Mouse (Mus musculus) midbrain, embryonic 10.5 days (tissue): ENCODE measurements around the gene Stac3. TPM values are rescaled to one million over a fixed set of nuclear protein-coding genes. Genes with fewer than 3 reads are reported as not detected.

ENCODE experiments used
- DNase-seq: peaks from one replicate; pipeline ENCODE4 v3.0.0-alpha.2; 2017; ENCODE audit warnings: low spot score
- H3K27ac ChIP-seq: fragments of 300-500 bp; sonication (generic); replicated peaks from 2 replicates; pipeline ENCODE4 v1.5.1; 2016; ENCODE audit warnings: mild to moderate bottlenecking
- H3K27me3 ChIP-seq: fragments of 300-500 bp; sonication (generic); 2 replicates; pipeline ENCODE4 v1.6.1; 2016; ENCODE audit warnings: low read depth, mild to moderate bottlenecking; ENCODE audit not compliant: poor library complexity, severe bottlenecking
- H3K36me3 ChIP-seq: fragments of 300-500 bp; sonication (generic); 2 replicates; pipeline ENCODE4 v1.6.1; 2016; ENCODE audit warnings: mild to moderate bottlenecking, moderate library complexity
- H3K4me1 ChIP-seq: fragments of 300-500 bp; sonication (generic); 2 replicates; pipeline ENCODE4 v1.6.1; 2016
- H3K4me3 ChIP-seq: fragments of 300-500 bp; sonication (generic); 2 replicates; pipeline ENCODE4 v1.5.1; 2016; ENCODE audit warnings: mild to moderate bottlenecking, moderate library complexity
- H3K9me3 ChIP-seq: fragments of 300-500 bp; sonication (generic); replicated peaks from 2 replicates; pipeline ENCODE4 v1.6.1; 2016; ENCODE audit warnings: mild to moderate bottlenecking
- WGBS: fragments of 180-500 bp; shearing (Covaris S2); methylation state at CpG from one replicate; pipeline ENCODE4 v1.1.7; 2016; 5-methylcytosine and 5-hydroxymethylcytosine counted together
- polyA plus RNA-seq: library from polyadenylated mRNA; unstranded; fragments of >200 nt; fragmentation: Nextera tagmentation; extraction: Ambion mirVana; gene quantifications from 2 replicates; pipeline ENCODE4 v1.2.1, GENCODE M21; 2016

The Stac3 gene
- polyA plus RNA-seq, 1 experiment from 2014 or later: 0.62 TPM

GRCm38 (mm10) chr10:127511634-127512306, 10.3 kb downstream of the Stac3 start:
- Histone ChIP-seq H3K9me3 (no peaks in the 10 kb centered on the region), H3K4me1 (peaks cover 92% of the 10 kb centered on the region), H3K27ac (peak overlapping the region; percentile 89), H3K36me3 (peaks cover under 1% of the 10 kb centered on the region; the same call in 1 of the 2 replicates), H3K27me3 (peaks cover 100% of the 10 kb centered on the region), H3K4me3 (peak overlapping the region; percentile 62)
- peak; percentile 77 for DNase-seq
- under 1% methylated on average over 46 of the region's 46 CpGs for WGBS

- 3% methylated on average over 7 of the region's 7 CpGs for WGBS
- Histone ChIP-seq H3K4me1 (peaks cover 97% of the 10 kb centered on the region), H3K27me3 (peaks cover 100% of the 10 kb centered on the region), H3K9me3 (no peaks in the 10 kb centered on the region), H3K36me3 (peaks cover 5% of the 10 kb centered on the region; the same call in 1 of the 2 replicates), H3K27ac (peak overlapping the region; percentile 89), H3K4me3 (peak overlapping the region; percentile 62)
- no peak for DNase-seq
These were observed 10.8 kb downstream of the Stac3 start for GRCm38 (mm10) chr10:127512307-127512666.

DNA sequence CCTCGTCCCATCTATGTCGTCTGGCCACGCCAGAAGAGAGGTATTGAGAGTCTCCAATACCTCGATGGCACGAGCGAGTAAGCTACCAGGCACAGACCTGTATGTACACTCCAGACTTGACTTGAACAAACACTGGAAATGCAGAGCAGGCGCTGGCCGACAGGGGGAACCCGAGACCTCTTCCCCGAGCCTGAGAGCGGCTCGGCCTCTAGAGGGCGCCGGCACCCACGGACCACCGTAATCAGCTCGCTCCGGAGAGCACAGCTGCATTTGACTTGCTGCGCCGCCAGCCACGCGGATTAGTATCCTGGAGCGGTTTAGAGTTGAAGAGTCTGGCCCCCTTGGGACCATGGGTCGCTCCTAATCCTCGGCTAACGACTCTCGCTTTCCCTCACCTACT, 11.3 kb downstream of the Stac3 start:
- H3K27ac ChIP-seq: peak overlapping the region; percentile 89
- H3K4me3 ChIP-seq: peak overlapping the region; percentile 62
- H3K27me3 ChIP-seq: peaks cover 100% of the 10 kb centered on the region
- under 1% methylated on average over 27 of the region's 27 CpGs for WGBS
- peak; percentile 97 for DNase-seq
- H3K36me3 ChIP-seq: peaks cover 10% of the 10 kb centered on the region
- peaks cover 100% of the 10 kb centered on the region for H3K4me1 ChIP-seq
- H3K9me3 ChIP-seq: 0 out of 2 replicates have a peak, but pooled peaks cover 3% of the 10 kb centered on the region

- H3K4me1 ChIP-seq: peaks cover 99% of the 10 kb centered on the region
- H3K36me3 ChIP-seq: peaks cover 18% of the 10 kb centered on the region
- peak; percentile 67 for DNase-seq
- WGBS: under 1% methylated on average over 16 of the region's 16 CpGs
- peaks cover 100% of the 10 kb centered on the region for H3K27me3 ChIP-seq
- H3K9me3 ChIP-seq: 0 out of 2 replicates have a peak, but pooled peaks cover 8% of the 10 kb centered on the region
- H3K4me3 ChIP-seq: peak overlapping the region; percentile 62
- H3K27ac ChIP-seq: peak overlapping the region; percentile 89
These were observed 12.1 kb downstream of the Stac3 start for GRCm38 (mm10) chr10:127513501-127514091.

- 0 out of 2 replicates have a peak, but pooled peaks cover 8% of the 10 kb centered on the region for H3K9me3 ChIP-seq
- WGBS: 8% methylated on average over 13 of the region's 13 CpGs
- H3K36me3 ChIP-seq: peaks cover 24% of the 10 kb centered on the region
- H3K4me3 ChIP-seq: peak overlapping the region; percentile 62
- no peak for DNase-seq
- peaks cover 100% of the 10 kb centered on the region for H3K27me3 ChIP-seq
- H3K27ac ChIP-seq: peak overlapping the region; percentile 89
- peaks cover 94% of the 10 kb centered on the region for H3K4me1 ChIP-seq
These were observed 12.7 kb downstream of the Stac3 start for GRCm38 (mm10) chr10:127514111-127514698.

- H3K36me3 ChIP-seq: peaks cover 30% of the 10 kb centered on the region
- H3K4me3 ChIP-seq: peak within 1 kb of the TSS; percentile 62
- H3K27ac ChIP-seq: peak within 1 kb of the TSS; percentile 89
- peaks cover 100% of the 10 kb centered on the region for H3K27me3 ChIP-seq
- DNase-seq: no peak
- 4% methylated on average over 6 of the region's 6 CpGs for WGBS
- H3K4me1 ChIP-seq: peaks cover 90% of the 10 kb centered on the region
- H3K9me3 ChIP-seq: 0 out of 2 replicates have a peak, but pooled peaks cover 9% of the 10 kb centered on the region
These were observed 13.3 kb downstream of the Stac3 start, which contains the start of gene Ndufa4l2 for GRCm38 (mm10) chr10:127514764-127515163. Gene Ndufa4l2, plus strand, starts transcription at chr10:127514967.

DNA sequence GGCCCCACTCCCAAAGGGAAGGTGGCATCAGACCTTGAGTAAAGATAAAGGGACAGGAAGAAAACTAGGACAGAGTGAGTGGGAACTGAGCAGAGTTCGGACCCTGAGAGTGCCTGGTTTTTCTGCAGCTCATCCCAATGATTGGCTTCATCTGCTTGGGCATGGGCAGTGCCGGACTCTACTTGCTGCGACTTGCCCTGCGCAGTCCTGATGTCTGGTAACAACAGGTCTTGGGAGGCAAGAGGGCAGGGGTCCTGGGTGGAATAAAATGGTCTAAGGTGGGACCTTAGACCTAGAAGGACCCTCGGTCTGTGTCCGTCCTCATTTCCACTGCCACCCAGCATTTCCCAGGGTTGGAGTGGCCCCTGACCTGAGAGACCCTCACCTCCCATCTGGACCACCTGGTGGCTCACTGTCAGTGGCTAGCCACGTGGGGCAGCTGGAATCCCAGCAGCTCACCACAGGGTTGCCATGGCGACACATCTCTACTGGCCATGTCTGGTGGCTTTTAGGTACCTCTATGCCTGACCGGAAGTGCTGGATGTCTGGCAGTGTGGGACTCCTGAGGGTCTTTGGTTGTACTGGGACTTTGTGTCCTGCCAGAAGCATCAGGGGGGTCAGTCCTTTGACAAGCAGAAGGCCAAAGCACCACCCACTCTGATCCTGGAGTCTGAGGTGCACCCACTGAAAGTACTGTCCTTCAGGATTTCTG, 13.9 kb downstream of the Stac3 start:
- H3K4me1 ChIP-seq: peaks cover 90% of the 10 kb centered on the region
- H3K4me3 ChIP-seq: peak overlapping the region; percentile 22
- peaks cover 100% of the 10 kb centered on the region for H3K27me3 ChIP-seq
- DNase-seq: peak; percentile 59
- H3K9me3 ChIP-seq: peaks cover 15% of the 10 kb centered on the region; the same call in 1 of the 2 replicates
- 24% methylated on average over 9 of the region's 9 CpGs for WGBS
- peaks cover 37% of the 10 kb centered on the region for H3K36me3 ChIP-seq
- H3K27ac ChIP-seq: 0 out of 2 replicates have a peak overlapping the region, but pooled peaks have one; percentile 39

DNA sequence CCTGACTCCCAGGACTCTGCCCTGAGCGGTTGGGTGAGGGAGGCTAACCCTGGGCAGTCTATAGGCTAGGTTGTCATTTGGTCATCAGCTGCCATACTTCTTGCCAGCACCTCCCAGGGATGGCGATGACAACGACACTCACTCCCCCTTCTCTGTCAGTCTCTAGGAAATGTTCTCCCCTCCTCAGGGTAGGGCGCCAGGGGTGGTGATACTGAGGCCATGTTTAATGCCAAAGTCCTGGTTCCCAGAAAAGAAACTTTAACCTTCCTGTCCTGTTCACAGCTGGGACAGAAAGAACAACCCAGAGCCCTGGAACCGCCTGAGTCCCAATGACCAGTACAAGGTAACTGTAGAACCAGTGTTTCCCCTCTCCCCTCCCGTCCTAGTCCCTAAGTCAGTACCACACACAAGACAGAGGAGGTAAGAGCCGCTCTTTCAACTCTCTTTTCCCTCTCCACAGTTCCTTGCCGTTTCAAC, 14.5 kb downstream of the Stac3 start:
- Histone ChIP-seq H3K27me3 (peaks cover 99% of the 10 kb centered on the region), H3K4me3 (peak overlapping the region; percentile 44), H3K27ac (peak overlapping the region; percentile 75; the same call in 1 of the 2 replicates), H3K9me3 (peaks cover 15% of the 10 kb centered on the region; the same call in 1 of the 2 replicates), H3K36me3 (peaks cover 41% of the 10 kb centered on the region), H3K4me1 (peaks cover 90% of the 10 kb centered on the region)
- DNase-seq: peak; percentile 33
- 10% methylated on average over 8 of the region's 8 CpGs for WGBS

- WGBS: 6% methylated on average over 30 of the region's 30 CpGs
- peaks cover 41% of the 10 kb centered on the region for H3K36me3 ChIP-seq
- DNase-seq: peak; percentile 66
- H3K4me3 ChIP-seq: peak overlapping the region; percentile 44
- H3K4me1 ChIP-seq: peaks cover 90% of the 10 kb centered on the region
- peaks cover 15% of the 10 kb centered on the region; the same call in 1 of the 2 replicates for H3K9me3 ChIP-seq
- peak overlapping the region; percentile 75 for H3K27ac ChIP-seq
- H3K27me3 ChIP-seq: peaks cover 92% of the 10 kb centered on the region
These were observed 15.2 kb downstream of the Stac3 start for GRCm38 (mm10) chr10:127516576-127517260.

DNA sequence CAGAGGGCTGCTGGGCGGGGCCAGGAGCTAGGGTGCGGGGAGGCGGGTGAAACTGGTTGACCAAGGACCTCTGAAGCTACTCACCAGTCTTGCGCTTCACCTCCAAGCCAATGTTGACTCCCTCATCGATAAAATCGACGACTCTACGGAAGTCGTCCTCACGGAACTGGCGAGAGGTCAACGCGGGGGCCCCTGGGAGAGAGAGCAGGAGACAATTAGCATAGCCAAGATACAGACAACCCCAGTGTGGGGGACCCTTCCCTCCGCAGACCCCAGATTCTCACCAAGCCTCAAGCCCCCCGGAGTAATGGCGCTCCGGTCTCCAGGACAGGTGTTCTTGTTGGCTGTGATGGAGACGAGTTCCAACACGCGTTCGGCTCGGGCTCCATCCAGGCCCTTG, 16.5 kb downstream of the Stac3 start:
- H3K36me3 ChIP-seq: peaks cover 41% of the 10 kb centered on the region
- H3K27ac ChIP-seq: no peak overlapping the region
- H3K27me3 ChIP-seq: peaks cover 83% of the 10 kb centered on the region
- H3K9me3 ChIP-seq: peaks cover 15% of the 10 kb centered on the region; the same call in 1 of the 2 replicates
- peaks cover 82% of the 10 kb centered on the region for H3K4me1 ChIP-seq
- 91% methylated on average over 22 of the region's 22 CpGs for WGBS
- no peak overlapping the region for H3K4me3 ChIP-seq
- no peak for DNase-seq

DNA sequence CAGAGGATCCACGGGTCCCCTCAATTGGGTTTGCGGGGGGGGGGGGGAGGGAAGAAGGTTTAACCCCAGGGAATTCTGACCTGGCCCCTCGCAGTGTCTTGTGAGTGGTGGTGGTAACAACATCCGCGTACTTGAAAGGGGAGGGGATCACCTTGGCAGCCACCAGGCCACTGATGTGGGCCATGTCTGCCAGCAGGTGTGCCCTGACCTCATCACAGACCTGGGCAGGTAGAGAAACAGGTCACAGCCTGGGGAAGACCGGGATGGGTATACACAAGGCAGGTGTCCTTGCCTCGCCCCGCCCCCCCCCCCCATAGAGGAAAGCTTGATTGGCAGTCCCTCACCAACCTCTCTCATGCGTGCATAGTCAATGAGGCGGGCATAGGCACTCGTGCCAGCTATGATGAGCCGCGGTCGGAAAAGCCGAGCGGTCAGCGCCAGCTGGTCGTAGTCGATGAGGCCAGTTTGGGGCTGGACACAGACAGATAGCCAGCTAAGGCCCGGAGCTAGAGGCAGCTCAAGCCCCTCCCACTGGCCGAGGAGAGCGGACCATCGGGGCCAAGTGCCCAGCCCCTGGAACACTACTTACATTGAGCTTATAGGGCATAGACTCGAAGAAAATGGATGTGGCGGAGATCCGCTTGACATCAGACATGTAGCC, 17.7 kb downstream of the Stac3 start:
- DNase-seq: no peak
- peaks cover 41% of the 10 kb centered on the region for H3K36me3 ChIP-seq
- H3K4me1 ChIP-seq: peaks cover 70% of the 10 kb centered on the region
- no peak overlapping the region for H3K4me3 ChIP-seq
- 92% methylated on average over 25 of the region's 26 CpGs for WGBS
- H3K9me3 ChIP-seq: peaks cover 15% of the 10 kb centered on the region; the same call in 1 of the 2 replicates
- H3K27me3 ChIP-seq: peaks cover 83% of the 10 kb centered on the region
- no peak overlapping the region for H3K27ac ChIP-seq
